Mouse (Mus musculus) kidney, embryonic 16.5 days (tissue): Measurements from ENCODE around the gene Upf3b. TPM values are rescaled to one million over a fixed set of nuclear protein-coding genes. Genes with fewer than 3 reads are reported as not detected.

Source experiments
- ATAC-seq: fragments of 200-750 bp; cut with Nextera tagmentation; 2 replicates; pipeline ENCODE4 v1.8.0; 2017; ENCODE audit warnings: moderate TSS enrichment; ENCODE audit not compliant: low FRiP score, low TSS enrichment
- H3K27ac ChIP-seq: fragments of 300-500 bp; sonication (generic); 2 replicates; pipeline ENCODE4 v1.5.1; 2014; ENCODE audit warnings: low read length
- H3K27me3 ChIP-seq: fragments of 300-500 bp; sonication (generic); 2 replicates; pipeline ENCODE4 v1.6.1; 2014; ENCODE audit warnings: low read length, control low read depth, mixed read lengths; ENCODE audit not compliant: insufficient read depth
- H3K36me3 ChIP-seq: fragments of 300-500 bp; sonication (generic); 2 replicates; pipeline ENCODE4 v1.6.1; 2014; ENCODE audit warnings: low read length, control low read depth, mixed read lengths; ENCODE audit not compliant: insufficient read depth
- H3K4me1 ChIP-seq: fragments of 300-500 bp; sonication (generic); 2 replicates; pipeline ENCODE4 v1.6.1; 2014; ENCODE audit warnings: low read length, control low read depth, mixed read lengths; ENCODE audit not compliant: insufficient read depth
- H3K4me2 ChIP-seq: fragments of 300-500 bp; sonication (generic); replicated peaks from 2 replicates; pipeline ENCODE4 v1.6.1; 2014; ENCODE audit warnings: low read depth, low read length
- H3K4me3 ChIP-seq: fragments of 300-500 bp; sonication (generic); 2 replicates; pipeline ENCODE4 v1.5.1; 2014; ENCODE audit warnings: mild to moderate bottlenecking, low read length
- H3K9ac ChIP-seq: fragments of 300-500 bp; sonication (generic); replicated peaks from 2 replicates; pipeline ENCODE4 v1.6.1; 2014; ENCODE audit warnings: low read length
- H3K9me3 ChIP-seq: fragments of 300-500 bp; sonication (generic); 2 replicates; pipeline ENCODE4 v1.6.1; 2016; ENCODE audit warnings: low read length, control low read depth
- WGBS: fragments of 180-500 bp; shearing (Covaris S2); extraction: QIAGEN DNeasy Blood & Tissue Kit; methylation state at CpG from one replicate; pipeline ENCODE4 v1.1.7; 2014; 5-methylcytosine and 5-hydroxymethylcytosine counted together
- polyA plus RNA-seq: library from polyadenylated mRNA; unstranded; fragments of >200 nt; fragmentation: Nextera tagmentation; extraction: Ambion mirVana; gene quantifications from 2 replicates; pipeline ENCODE4 v1.2.1, GENCODE M21; 2015

Gene Upf3b
- polyA plus RNA-seq, 1 experiment from 2014 or later = 17.1 TPM

DNA sequence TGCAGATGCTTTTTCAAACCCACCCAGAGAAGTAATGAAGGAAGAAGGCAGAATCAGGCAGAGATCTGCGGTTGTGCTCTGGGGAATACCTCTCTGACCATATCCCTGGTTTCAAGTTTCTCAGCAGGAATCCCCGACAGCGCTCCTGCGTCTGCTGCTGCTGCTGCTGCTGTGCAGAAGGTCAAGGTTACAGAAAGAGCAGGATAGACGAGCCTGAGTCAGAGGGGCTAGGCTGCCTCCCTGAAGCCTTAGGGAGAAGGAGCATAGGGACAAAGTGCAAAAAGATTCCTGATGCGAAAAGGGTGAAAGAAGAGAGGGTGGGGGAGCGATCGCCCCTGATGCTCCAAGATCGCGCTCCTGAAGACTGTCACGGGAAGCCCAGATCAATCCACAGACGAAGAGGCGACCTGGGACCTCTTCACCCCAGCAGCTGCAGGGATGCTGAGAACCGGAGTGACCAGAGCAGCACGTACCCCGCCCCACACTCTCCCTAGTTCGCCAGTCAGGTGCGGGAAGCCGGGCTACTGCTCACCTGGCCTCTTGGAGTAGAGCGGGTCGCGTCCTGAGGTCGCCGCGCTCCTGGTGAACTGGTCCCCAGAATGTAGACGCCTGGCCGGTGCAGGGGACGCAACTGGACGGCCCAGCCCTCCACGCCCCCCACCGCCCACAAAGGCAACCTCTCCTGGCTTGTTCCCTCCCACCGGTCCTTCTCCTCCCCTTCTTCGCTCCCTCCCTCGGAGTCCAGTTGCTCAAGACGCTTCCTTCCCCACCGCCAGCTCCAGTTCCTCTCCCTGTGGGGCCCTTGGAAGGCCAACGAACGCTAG lies 61.8 kb downstream of the Upf3b start, which contains the start of gene Sowahd:
Gene Sowahd, plus strand, starts transcription at position 780 of the 824 bp plus-strand sequence.
- H3K4me3 ChIP-seq = peak within 1 kb of the TSS; percentile 40
- peak; percentile 27; the same call in 1 of the 2 replicates for ATAC-seq
- no peak within 1 kb of the TSS for H3K27ac ChIP-seq
- WGBS = 15% methylated on average over 38 of the region's 38 CpGs
- 0 out of 2 replicates have a peak within 1 kb of the TSS, but pooled peaks have one; percentile 8 for H3K9ac ChIP-seq
- H3K4me2 ChIP-seq = peak within 1 kb of the TSS; percentile 57
- H3K9me3 ChIP-seq = no peaks in the 10 kb centered on the region
- H3K4me1 ChIP-seq = peaks cover 6% of the 10 kb centered on the region; the same call in 1 of the 2 replicates
- peaks cover 66% of the 10 kb centered on the region for H3K27me3 ChIP-seq
- H3K36me3 ChIP-seq = no peaks in the 10 kb centered on the region

- WGBS = 21% methylated on average over 9 of the region's 9 CpGs
- H3K27me3 ChIP-seq = peaks cover 21% of the 10 kb centered on the region
- no peaks in the 10 kb centered on the region for H3K9me3 ChIP-seq
- no peak overlapping the region for H3K9ac ChIP-seq
- H3K4me1 ChIP-seq = no peaks in the 10 kb centered on the region
- no peak overlapping the region for H3K27ac ChIP-seq
- H3K4me3 ChIP-seq = no peak overlapping the region
- H3K4me2 ChIP-seq = no peak overlapping the region
- H3K36me3 ChIP-seq = no peaks in the 10 kb centered on the region
- no peak for ATAC-seq
These were observed 67.4 kb downstream of the Upf3b start for GRCm38 (mm10) chrX:37042726-37043125.

Other genes with a start within 250 kb of the Upf3b start
- gene Ube2a, start 236.4 kb downstream of the Upf3b start, polyA plus RNA-seq = 116 and 118 TPM in 2 replicates
- 29.5 and 33.9 TPM in 2 replicates for gene C330007P06Rik, start 236.2 kb downstream of the Upf3b start, polyA plus RNA-seq
- 1.2 and 1.4 TPM in 2 replicates for gene Nkrf, start 207.4 kb downstream of the Upf3b start, polyA plus RNA-seq
- 21.5 and 23.5 TPM in 2 replicates for gene Sept6, start 118.5 kb downstream of the Upf3b start, polyA plus RNA-seq
- gene Sowahd, start 61.5 kb downstream of the Upf3b start, polyA plus RNA-seq = not detected in 2 replicates
- gene Rpl39, start 24.9 kb downstream of the Upf3b start, polyA plus RNA-seq = 409 and 453 TPM in 2 replicates
- 15.7 and 16.6 TPM in 2 replicates for gene Nkap, start 16.5 kb upstream of the Upf3b start, polyA plus RNA-seq
- gene Akap14, start 58.5 kb upstream of the Upf3b start, polyA plus RNA-seq = not detected in 2 replicates
- 432 and 458 TPM in 2 replicates for gene Ndufa1, start 80.8 kb upstream of the Upf3b start, polyA plus RNA-seq
- 7.9 and 9.8 TPM in 2 replicates for gene Rnf113a1, start 80.9 kb upstream of the Upf3b start, polyA plus RNA-seq
- gene Gm9, start 100.7 kb upstream of the Upf3b start, polyA plus RNA-seq = not detected in 2 replicates
- gene Rhox1, start 111.9 kb upstream of the Upf3b start, polyA plus RNA-seq = not detected in 2 replicates
- not detected in 2 replicates for gene Rhox2a, start 134.7 kb upstream of the Upf3b start, polyA plus RNA-seq
- gene Rhox3a, start 139.6 kb upstream of the Upf3b start, polyA plus RNA-seq = not detected in 2 replicates
- not detected in 2 replicates for gene Rhox4a, start 155.0 kb upstream of the Upf3b start, polyA plus RNA-seq